Mouse (Mus musculus) embryo, embryonic 11 days (tissue): ENCODE measurements around the gene Fgfr2.

ENCODE experiments used
- DNase-seq: peaks from one replicate; pipeline ENCODE4 v3.0.0-alpha.2; 2015

Gene Fgfr2

DNA sequence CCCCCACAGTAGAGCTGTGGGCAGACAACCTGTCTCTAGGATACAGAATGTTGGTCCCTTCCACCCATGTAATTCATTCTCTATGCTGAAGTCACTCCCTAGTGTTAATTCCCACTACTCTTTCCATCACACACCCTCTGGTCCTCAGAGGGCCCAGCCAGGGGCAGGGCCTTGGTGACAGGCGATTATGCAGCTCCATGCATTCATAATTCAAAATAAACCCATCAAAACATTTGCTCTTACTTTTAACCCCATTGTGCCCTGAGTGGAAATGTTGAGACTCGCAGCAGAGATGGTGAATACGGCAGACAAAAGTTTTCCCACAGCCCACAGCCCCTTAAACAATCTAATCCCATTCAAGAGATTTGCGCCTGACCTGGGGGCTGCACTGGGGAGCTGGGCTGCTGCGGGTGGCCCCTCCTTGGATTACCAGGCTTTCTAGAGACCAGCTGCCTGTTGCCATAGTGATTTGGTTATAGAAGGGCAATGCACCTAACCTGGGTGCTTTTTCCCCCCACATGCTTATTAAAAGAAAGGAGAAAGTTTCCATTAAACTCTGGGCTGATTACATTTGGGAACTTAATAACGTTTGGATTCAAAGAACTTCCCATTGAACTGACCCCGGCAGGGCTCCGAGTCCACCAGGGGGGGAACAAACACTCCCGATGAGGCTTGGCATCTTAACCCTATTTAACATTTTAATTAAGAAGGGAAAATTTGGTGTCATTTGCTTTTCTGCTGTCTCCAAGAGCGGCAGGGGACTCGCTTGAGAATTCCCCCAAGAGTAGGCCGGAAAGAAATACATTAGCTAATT lies 2755.7 kb downstream of the Fgfr2 start:
- DNase-seq, result peak; percentile 72

DNA sequence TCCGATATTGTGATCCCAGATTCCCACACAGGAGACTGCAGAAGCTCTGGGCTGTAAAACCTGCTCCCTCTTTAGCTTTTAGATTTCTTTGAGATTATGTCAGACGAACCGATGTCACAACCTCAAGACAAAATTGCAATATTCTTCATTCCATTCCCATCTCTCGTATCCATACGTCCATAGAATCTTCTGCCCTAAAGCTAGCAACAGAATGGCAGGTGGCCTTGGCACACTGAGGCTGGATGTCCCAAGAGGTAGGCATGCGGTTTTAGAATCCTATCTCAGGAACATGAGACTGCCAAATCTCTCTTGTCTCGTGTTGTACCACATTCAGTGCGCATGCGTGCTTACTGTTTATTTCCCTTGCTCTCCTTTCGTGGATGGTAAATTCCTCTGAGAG lies 2757.4 kb downstream of the Fgfr2 start:
- no peak for DNase-seq

DNA sequence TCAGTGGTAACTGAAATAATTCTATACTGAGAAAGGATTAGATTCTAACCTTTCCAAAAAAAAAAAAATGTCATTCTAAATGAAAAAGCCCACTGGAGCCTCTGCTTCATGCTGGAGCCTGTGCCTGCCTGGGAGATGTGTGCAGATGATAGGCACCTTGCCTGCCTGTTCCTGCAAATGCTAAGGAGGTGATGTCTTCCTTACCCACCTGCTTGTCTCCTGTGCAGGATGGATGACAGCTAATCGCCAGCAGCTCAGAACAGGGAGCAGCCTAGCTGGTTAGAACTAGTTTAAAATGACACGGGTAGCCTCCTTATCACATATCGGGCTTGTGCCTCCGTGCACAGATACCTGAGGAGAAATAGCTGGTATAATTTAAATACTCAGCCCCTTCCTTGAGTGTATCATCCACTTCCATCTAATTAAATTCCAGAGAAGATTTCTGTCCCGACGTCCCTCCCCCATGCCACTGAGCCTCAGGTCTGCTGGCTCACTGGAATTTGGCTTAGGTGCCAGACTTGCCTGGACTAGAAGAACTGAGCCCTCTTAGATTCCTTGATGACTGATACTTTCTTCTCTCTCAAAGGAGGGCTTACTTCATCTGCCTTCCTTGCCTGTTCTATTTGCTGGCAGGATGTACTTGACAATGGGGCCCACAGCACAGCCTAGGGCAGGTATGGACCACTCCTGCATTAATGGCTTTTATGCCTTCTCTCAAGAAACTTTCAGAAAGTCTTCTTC lies 2782.6 kb downstream of the Fgfr2 start:
- no peak for DNase-seq

DNA sequence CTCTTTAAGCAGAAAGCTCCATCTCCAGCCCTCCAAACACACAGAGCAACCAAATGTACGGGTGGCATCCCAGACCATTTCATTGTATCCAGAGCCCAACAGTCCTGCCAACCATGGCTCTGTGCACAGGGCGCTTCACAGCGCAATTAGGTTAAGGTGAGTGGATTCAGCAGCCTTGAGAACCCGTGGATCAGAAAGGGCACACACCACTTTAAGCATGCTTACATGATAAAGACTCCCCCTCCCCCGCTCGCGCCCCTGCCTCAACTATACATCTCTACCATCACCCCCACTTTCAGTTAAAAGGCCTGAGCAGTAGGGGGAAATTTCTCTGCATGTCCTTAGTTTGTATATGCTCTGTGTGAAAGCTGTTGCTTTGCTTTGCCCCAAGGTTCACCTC lies 2785.5 kb downstream of the Fgfr2 start:
- DNase-seq, result no peak

DNA sequence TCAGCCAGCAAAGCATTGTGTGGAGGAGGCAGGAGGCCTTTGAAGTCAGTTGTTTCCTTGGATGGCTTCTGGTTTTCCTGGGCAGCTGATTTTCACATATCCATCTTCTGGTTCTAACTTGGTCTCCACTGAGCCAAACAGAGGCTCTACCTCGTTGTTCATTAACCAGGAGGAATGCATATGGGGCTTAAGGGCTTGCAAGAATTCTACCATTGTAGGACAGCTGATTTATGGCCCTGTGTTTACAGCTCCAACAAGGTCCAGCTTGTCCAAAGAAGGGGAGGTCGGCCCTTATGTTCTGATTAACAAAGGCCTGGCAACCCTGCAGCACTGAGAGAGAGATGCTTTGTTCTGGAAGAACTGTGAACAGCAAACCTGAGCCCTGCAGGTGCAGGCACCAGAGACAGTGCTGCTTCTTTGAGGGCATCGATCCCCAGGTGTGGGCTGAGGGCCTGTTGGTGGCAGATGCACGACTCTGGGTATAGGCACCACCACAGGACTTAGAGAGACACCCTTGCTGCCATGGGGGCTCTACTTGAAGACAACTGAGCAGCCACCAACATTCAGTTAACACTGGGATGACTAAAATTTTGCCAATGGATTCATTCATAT lies 2787.6 kb downstream of the Fgfr2 start:
- DNase-seq, result peak; percentile 41

DNA sequence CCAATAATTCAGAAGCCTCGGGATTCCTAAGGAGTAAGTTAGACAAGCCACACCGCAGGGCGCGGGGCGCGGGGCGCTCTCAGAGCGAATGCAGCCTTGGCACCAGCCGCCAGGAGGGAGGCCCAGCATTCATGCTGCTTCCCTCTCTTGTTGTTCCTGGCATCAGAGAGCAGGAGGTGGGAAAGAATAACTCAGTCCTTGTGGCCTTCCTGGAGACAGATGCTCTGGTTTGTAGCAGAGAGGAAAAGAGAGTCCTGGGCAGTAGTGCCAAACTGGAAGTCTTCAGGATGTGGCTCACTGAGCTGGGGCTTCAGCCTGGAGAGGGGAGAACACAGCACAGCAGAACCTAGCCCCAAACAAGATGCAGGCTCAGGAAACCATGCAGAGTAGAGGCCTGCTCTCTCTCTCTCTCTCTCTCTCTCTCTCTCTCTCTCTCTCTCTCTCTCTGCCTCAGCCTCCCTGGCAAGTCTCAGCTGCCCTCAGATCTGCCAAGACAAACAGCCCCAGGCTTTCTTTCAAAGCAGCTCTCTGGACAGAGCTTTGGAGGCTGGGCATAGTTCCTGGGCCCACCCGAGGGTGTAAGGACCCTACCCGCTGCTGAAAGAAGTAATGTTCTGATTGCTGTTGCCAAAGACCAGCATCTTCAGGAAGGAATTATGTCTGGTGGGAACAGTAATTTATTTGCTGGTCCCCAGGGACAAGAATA lies 2790.5 kb downstream of the Fgfr2 start:
- no peak for DNase-seq

DNA sequence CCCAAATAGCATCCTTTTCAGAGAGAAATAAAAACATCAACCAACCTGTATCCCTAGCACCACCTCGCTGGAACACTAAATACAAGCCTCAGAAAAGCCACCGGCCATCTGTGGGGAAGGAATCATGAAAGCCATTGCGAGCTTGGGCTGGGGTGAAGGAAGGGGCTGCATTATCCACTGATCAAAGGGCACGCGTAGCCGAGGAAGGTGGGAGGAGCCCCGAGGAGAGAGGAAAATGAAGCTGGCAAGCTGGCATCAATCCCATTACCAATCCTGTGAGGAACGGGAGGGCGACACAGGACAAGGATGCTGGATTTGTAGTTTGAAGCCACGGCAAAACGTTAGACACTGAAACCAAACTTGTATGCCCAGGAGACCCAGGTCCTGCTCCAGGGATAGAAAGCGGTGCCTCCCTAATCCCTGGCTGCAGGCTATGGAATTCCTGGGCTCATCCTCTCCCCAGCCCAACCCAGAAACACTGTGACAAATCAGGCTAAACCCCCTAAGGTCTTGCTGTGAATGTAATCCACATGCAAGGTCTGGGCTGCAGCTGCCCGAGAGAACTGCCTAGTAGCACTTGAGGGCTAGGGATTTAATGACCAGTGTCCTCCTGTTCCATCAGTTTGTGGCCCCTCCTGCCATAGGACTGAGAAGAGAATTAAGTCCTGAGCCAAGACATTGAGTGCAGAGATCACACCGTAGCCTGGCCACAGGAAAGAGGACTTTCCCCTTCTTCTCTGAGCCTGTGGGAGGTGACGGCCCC lies 2795.4 kb downstream of the Fgfr2 start:
- DNase-seq, result peak; percentile 54

DNA sequence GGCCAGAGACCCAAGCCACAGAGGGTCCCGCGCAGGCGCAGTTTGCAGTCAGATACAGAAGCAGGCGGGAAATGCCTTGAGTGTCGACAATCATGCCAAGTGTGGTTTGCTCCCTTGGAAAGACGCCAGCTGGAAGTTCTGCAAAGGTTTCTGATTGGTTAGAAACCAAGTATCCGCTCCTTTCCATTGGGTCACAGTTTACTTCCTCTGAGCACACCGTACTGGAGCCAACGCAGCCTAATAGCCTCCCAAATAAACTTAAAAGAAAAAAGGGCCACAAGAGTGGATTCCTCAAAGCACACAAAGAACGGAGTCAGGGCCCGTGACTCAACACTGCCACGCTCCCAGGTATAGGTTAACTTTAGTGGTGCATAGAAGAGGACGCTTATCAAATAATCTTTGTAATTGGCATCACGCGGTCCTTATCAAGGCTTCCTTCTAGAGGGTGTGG lies 2797.1 kb downstream of the Fgfr2 start:
- no peak for DNase-seq

DNA sequence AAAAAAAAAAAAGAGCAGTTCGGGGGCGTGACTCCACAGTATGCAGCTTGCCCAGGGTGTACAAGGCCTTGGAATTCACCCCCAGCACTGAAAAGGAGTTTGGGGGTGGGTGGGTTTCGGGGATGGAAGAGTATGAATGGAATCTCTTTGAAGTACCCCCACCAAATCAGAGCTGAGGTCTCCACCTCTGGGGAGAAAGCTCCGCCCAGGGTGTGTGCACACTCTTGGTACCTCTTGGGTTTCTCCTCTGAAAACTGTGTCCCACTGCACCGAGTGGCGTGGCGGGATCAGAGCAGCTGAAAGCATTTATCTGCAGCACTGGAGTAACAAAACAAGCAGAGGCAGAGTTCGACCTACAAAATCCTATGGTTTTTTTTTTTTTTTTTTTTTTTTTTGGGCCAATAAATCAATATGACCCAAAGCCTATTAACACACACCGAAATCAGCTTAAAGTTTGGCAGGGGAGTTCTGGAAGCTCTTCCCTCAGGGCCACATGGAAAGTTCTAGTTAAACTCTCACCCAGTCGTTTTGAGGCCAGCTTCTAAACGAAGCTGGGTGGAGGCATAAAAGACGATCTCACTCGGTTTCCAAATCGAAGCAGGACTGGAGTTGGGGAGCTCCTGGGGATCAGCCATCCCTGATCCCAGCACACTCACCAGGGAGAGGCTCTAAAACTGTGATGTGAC lies 2798.3 kb downstream of the Fgfr2 start:
- peak; percentile 34 for DNase-seq

DNA sequence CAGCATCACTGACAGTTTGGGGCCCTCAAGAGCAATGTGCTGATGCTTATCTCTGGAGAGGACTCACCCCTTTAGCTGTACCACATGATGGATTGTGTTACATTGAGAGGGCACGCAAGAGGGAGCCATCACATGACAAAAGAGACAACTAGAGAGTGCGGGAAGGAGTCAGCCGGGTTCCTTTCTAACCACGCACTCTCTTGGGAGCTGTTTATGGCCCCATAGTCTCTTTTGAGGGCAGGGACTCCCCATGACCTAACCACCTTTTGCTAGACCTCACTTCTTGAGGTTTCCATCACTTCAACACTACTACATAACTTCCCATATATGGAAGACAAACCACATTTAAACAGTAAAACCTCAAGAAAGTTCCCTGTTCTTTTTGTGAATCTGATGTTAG lies 2799.4 kb downstream of the Fgfr2 start:
- DNase-seq, result no peak

DNA sequence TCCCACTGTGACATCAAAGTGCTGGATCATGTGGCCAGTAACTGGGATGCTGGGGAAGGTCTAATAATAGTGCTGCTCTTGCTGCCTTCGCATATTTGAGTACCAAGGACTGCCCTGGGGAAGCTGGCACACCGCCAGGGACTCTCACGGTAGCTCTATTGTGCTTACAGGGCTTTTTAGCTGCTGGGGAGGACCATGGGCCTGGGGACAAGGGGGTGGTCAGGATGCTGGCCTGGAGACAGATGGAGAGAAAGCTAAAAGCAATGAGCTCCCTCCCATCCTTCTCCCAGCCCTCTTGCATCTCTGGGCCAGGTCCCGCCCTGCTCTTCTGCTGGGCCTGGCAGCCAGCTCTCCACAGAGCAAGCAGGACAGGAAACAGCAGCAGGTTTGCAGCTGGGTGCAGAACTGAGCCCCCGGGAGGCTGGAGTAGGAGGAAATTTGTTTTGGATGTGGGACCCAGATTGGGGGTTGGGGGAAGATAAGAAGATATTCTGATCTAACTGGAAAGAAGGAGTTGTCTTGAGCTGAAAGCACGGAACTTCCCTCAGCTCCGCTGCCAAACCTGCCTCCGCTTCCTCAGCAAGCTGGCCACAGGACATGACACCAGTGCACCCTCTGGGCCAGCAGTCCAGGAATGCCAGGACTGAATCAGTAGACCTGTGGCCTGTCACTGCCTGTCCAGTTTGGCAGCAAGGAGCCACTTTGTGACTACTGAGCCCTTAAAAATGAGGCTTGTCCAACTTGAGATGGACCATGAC lies 2803.2 kb downstream of the Fgfr2 start:
- DNase-seq, result peak; percentile 57

DNA sequence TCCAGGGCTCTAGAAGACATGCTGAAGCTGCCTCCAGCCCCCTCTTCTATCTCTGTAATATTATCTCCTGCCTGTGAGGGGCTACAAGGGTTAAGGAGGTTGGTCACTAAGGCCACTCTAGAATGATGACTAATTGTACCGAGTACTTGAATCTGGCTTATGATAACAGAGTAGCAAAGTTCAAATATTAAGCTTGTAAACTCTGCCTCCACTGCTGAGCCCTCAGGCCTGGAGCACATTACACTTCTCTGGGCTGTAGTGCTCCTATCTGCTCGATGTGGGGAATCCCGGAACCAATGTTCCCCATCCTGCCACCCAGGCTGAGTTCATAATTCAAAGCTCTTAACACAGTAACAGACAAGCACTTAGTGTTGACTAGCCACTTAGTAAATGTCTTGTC lies 2806.9 kb downstream of the Fgfr2 start:
- DNase-seq, result no peak

DNA sequence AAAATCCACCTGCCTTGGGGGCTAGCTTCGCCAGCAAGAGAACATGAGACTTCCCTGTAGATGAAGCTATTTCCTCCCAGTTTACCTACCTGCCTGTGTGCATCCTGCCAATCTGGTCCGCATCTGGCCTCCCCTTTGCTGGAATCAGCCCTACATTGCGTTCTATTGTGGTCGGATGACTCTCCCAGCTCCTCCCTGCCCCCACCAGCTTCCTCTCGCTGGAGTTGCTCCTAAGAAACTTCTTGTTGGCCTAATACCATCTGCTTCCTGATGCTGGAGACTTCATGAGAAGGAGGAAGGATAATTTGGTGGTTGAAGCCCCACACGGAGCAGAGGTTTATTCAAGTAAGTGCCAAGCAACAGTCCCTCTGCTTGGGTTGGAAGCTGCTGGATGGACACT lies 2807.9 kb downstream of the Fgfr2 start:
- no peak for DNase-seq

DNA sequence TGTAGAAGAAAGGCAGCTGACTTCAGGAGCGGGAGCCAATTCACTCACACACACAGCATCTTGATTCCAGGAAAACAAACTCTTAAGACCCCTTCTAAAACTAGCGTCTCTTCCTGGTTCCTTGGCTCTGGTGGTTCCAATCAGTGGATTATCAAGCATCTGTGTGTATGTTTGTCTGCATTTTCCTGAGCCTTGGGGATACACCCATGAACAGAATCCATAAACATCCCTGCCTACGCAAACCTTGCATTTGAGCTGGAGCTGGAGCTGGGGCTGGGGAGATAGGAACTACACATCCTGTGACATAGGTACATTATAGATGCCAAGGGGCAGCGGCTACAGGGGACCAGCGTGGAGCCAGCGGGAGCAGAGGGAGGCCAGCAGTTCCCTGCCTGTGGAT lies 2808.5 kb downstream of the Fgfr2 start:
- DNase-seq, result no peak

DNA sequence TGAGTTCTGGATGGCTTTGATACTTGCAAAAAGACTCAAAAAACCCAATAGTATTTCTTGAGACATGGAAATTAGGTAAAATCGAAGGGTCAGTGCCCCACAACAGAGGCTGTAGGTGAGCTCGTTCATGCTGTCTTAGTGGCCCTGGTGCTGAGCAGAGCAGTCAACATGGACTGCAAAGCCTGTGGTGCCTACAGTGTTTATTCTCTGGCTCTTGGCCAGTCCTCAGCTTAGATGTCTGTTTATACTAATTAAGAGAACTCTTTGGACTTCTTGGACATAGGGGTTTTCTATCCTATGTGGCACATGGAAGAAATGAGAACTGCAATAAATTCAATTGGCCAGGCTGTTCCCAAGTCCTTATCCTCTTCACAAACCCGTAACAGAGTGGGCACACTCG lies 2811.8 kb downstream of the Fgfr2 start:
- DNase-seq, result no peak

DNA sequence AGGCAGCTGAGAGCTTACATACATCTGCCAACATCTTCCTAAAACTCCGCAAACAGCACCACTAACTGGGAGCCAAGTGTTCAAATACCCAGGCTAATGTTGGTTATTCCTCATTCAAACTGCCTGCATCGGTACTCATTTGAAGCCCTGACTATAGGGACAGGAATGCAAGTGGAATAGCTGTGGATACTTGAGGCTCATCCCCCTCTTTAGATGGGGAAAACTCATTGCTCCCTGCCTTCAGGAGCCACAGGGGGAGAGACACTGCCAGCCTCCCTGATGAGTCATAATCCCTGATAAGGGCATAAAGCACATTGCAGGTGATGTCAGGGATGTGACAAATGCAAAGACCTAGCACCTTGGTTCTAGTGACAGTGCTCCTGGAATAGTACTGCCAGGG lies 2814.0 kb downstream of the Fgfr2 start:
- DNase-seq, result no peak

DNA sequence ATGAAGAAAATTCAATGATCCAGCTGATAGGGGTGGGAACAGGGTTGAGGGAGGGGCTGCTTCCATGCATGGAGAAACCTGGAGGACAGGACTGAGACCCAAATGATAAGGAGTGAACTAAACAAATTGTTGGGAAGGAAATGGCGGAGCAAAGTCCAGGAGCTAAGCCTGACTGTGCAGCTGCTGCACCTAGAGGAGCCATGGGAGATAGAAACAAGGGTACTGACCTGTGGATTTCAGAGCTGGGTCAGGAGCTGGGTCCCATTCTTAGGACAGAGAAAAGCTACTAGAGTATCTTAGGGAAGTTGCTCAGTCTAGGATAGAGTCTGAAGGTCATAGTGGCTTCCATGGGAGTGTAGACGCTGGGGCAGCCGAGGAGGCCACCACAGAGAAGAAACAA lies 2816.1 kb downstream of the Fgfr2 start:
- DNase-seq, result no peak

DNA sequence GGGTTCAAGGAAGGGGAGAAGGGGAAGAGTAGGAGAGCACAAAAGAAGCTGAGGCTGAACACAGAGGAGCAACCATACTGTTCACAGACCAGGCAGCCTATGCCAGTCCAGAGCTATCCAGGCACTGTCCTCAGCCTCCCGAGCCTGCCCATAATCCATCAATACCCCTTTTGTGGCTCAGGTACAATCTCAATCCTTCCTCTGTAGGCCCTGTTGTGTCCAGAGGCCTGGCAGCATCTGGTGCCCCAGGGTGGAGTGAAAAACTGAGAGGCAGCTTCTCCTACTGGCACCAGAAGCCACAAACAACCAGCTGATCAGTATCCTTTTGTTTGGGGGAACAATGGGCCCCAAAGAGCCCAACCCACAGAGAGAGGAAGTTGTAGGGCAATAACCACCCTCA lies 2818.5 kb downstream of the Fgfr2 start:
- no peak for DNase-seq

DNA sequence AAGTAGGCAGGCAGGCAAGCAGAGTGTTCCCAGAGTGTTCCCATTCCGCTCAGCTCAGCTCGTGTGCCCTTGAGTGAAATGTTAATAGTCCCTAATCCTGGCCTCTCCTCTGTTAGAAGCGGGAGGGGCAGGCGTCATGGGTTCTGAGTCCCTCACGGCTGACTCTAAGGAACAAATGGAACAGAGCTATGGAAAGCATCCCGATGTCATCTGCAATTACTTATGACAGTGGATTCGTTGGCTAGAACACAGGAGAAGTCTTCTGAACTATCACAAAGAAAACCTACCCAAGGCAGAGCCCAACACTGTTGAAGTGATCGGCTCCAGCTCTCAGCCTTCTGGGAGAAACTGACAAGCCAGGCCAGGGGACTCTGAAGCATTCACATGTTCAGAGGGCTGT lies 2819.7 kb downstream of the Fgfr2 start:
- no peak for DNase-seq

DNA sequence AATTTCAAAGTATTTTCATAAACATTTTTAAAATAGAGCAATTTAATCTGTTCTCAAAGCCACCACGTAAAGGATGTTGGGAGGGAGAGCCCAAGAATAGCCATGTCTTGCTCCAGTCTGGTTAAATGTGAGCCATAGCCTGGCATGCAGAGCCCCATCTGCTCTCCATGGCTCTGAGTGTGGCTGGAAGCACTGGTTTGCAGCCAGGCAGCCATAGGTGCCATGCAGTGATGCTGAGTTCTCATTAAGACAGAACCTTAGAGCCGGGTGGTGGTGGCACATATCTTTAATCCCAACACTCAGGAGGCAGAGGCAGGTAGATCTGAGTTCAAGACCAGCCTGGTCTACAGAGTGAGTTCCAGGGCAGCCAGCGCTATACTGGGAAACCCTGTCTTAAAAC lies 2822.5 kb downstream of the Fgfr2 start:
- DNase-seq, result no peak

DNA sequence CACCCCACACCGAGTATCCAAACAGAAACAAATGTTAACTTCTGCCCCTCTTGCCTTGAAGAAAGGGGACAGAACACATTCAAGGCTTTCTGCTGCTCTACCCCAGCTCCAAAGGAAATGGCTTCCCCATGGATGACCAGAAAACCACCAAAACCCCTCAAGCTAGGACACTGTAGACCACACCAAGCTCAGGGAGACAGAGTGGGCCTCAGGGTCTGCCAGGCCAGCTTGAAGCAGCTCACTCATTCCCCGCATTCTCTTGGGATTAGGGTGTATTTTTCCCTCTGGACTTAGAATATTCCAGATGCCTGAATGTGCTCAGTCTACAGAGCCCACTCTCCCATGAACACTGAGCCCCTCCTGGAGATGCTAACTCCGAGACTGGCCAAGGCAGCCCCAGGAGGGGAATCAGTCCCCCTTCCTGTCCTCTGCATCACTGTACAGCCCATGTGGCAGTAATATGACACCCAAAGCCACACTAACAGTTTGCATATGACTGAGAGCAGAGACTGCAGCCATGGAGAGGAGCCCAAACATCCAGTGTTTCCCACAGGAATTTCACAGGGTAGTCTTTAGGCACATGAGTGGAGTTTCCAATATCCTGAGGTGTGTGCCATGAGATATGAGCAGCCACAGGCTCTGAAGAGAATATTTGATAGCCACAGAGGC lies 2824.1 kb downstream of the Fgfr2 start:
- no peak for DNase-seq
